Mouse (Mus musculus): ENCODE measurements at regions not wholly inside any gene's neighbourhood (a gene's known extent, or its start where the extent isn't known, plus 50 kb on each side); places are given as distances from the start of the nearest gene placed in this dataset.

- ATAC-seq (ENCODE audit: low TSS enrichment), result no peak
Measured at GRCm38 (mm10) chr1:147239108-147239507, 744.5 kb downstream of the Brinp3 start.

GRCm38 (mm10) chr1:147273324-147273723 lies 778.8 kb downstream of the Brinp3 start:
- ATAC-seq (ENCODE audit: low TSS enrichment), result no peak

- ATAC-seq (ENCODE audit: low TSS enrichment), result no peak
Measured at GRCm38 (mm10) chr1:147291119-147291518, 796.6 kb downstream of the Brinp3 start.

- ATAC-seq (ENCODE audit: low TSS enrichment), result peak; percentile 34; the same call in 1 of the 2 replicates
Measured at GRCm38 (mm10) chr1:147309246-147309645, 814.7 kb downstream of the Brinp3 start.

GRCm38 (mm10) chr1:147343276-147343953 lies 848.9 kb downstream of the Brinp3 start:
- peak; percentile 85 for ATAC-seq (ENCODE audit: low TSS enrichment)

- ATAC-seq (ENCODE audit: low TSS enrichment), result no peak
Measured at GRCm38 (mm10) chr1:147344027-147344426, 849.5 kb downstream of the Brinp3 start.
